Mouse (Mus musculus) lung, embryonic 14.5 days (tissue): ENCODE data around the gene Ramp3. TPM values are rescaled to one million over a fixed set of nuclear protein-coding genes. Genes with fewer than 3 reads are reported as not detected.
A peak's percentile ranks its signal among the peaks of the same experiment; 100 is the strongest.

ENCODE experiments used
- ATAC-seq: fragments of 200-750 bp; cut with Nextera tagmentation; 2 replicates; pipeline ENCODE4 v1.8.0; 2017; ENCODE audit warnings: mild to moderate bottlenecking, moderate TSS enrichment, moderate library complexity; ENCODE audit not compliant: insufficient read depth
- DNase-seq: peaks from one replicate; pipeline ENCODE4 v3.0.0-alpha.2; 2015
- H3K27ac ChIP-seq: fragments of 300-500 bp; sonication (generic); 2 replicates; pipeline ENCODE4 v1.5.1; 2014; ENCODE audit warnings: low read depth, mild to moderate bottlenecking, moderate library complexity
- H3K27me3 ChIP-seq: fragments of 300-500 bp; sonication (generic); 2 replicates; pipeline ENCODE4 v1.6.1; 2014; ENCODE audit warnings: low read length, control low read depth; ENCODE audit not compliant: insufficient read depth
- H3K36me3 ChIP-seq: fragments of 300-500 bp; sonication (generic); 2 replicates; pipeline ENCODE4 v1.6.1; 2014; ENCODE audit warnings: control low read depth; ENCODE audit not compliant: insufficient read depth
- H3K4me1 ChIP-seq: fragments of 300-500 bp; sonication (generic); 2 replicates; pipeline ENCODE4 v1.6.1; 2014; ENCODE audit warnings: antibody characterized with exemption, control low read depth; ENCODE audit not compliant: insufficient read depth
- H3K4me2 ChIP-seq: fragments of 300-500 bp; sonication (generic); 2 replicates; pipeline ENCODE4 v1.6.1; 2014; ENCODE audit warnings: mild to moderate bottlenecking
- H3K4me3 ChIP-seq: fragments of 300-500 bp; sonication (generic); 2 replicates; pipeline ENCODE4 v1.5.1; 2014; ENCODE audit warnings: low read depth, low read length
- H3K9ac ChIP-seq: fragments of 300-500 bp; sonication (generic); 2 replicates; pipeline ENCODE4 v1.6.1; 2014
- H3K9me3 ChIP-seq: fragments of 300-500 bp; sonication (generic); 2 replicates; pipeline ENCODE4 v1.6.1; 2016; ENCODE audit warnings: low read depth, low read length, control low read depth
- CTCF ChIP-seq: IDR thresholded peaks from 2 replicates; pipeline ENCODE4 v1.5.1; 2016; ENCODE audit warnings: antibody characterized with exemption, low read depth
- WGBS: fragments of 180-500 bp; shearing (Covaris S2); extraction: QIAGEN DNeasy Blood & Tissue Kit; methylation state at CpG from one replicate; pipeline ENCODE4 v1.1.7; 2014; 5-methylcytosine and 5-hydroxymethylcytosine counted together
- polyA plus RNA-seq: library from polyadenylated mRNA; unstranded; fragments of >200 nt; fragmentation: Nextera tagmentation; extraction: Ambion mirVana; gene quantifications from 2 replicates; pipeline ENCODE4 v1.2.1, GENCODE M21; 2014

Ramp3 gene
- polyA plus RNA-seq, 1 experiment from 2014 or later: 1.9 TPM

DNA sequence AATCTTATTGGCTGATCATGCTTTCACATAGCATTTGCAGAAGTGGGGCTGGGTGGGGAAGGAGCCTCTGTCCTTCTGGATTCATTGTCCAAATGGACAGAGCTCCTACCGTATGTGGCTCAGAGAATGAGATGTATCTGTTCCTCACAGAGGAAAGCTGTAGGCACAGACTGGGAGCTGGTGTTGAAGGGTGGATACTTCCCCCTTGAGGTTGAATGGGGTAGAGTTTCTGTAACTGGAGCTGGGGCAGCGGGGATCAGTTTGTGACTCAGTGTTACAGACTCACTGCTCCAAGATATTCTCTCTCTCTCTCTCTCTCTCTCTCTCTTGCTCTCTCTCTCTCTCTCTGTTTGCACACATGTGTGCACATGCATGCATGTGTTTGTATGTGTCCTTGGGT is 11.7 kb downstream of the Ramp3 start:
- Histone ChIP-seq H3K27me3 (no peaks in the 10 kb centered on the region), H3K27ac (no peak overlapping the region), H3K36me3 (no peaks in the 10 kb centered on the region), H3K4me3 (no peak overlapping the region), H3K9ac (no peak overlapping the region), H3K9me3 (no peaks in the 10 kb centered on the region), H3K4me2 (no peak overlapping the region), H3K4me1 (no peaks in the 10 kb centered on the region)
- ATAC-seq: no peak
- no peak for DNase-seq
- TF ChIP-seq CTCF: no peak
- WGBS: 34% methylated on average over 2 of the region's 2 CpGs

DNA sequence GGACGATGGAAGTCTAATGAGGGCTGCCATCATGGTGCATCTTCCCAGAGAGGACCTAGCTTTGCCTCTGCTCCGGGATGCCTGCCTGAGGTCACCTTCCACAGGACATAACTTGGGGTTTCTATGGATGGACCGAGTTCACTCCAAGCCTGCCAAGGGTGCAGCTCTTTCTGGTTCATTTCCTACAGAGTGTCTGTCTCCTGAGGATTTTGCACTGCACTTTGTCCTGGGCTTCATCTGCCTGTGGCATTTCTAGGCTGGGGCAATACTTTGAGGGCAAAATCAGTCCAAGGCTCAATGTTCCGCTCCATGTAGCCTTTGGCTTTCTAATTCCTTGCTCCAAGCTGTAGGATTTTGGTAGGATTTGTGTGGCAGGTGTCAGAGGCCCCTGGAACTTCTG is 12.5 kb downstream of the Ramp3 start:
- Histone ChIP-seq H3K27me3 (no peaks in the 10 kb centered on the region), H3K27ac (no peak overlapping the region), H3K4me3 (no peak overlapping the region), H3K36me3 (no peaks in the 10 kb centered on the region), H3K4me2 (no peak overlapping the region), H3K4me1 (no peaks in the 10 kb centered on the region), H3K9me3 (no peaks in the 10 kb centered on the region), H3K9ac (no peak overlapping the region)
- DNase-seq (no peak), ATAC-seq (no peak)
- 87% methylated on average over 4 of the region's 4 CpGs for WGBS
- TF ChIP-seq CTCF: no peak

DNA sequence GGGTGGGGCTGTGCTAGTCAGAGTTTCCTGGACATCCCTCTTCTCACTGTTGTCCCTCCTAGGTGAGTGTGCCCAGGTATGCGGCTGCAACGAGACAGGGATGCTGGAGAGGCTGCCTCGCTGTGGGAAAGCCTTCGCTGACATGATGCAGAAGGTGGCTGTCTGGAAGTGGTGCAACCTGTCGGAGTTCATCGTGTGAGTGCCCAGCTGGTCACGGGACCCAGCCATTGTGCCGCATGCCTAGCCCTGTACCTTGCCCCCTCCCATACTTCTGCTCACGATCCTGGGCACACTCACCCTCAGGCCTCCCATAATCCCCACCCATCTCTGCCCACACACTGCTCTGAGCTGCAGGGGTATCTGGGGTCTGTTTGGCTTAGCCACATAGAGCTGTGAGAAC is 16.4 kb downstream of the Ramp3 start:
- H3K4me1 ChIP-seq: no peaks in the 10 kb centered on the region
- no peak for DNase-seq
- TF ChIP-seq CTCF: no peak
- no peaks in the 10 kb centered on the region for H3K9me3 ChIP-seq
- WGBS: 81% methylated on average over 9 of the region's 9 CpGs
- H3K4me3 ChIP-seq: no peak overlapping the region
- no peaks in the 10 kb centered on the region for H3K36me3 ChIP-seq
- no peak overlapping the region for H3K27ac ChIP-seq
- ATAC-seq: no peak
- no peak overlapping the region for H3K9ac ChIP-seq
- no peak overlapping the region for H3K4me2 ChIP-seq
- no peaks in the 10 kb centered on the region for H3K27me3 ChIP-seq

DNA sequence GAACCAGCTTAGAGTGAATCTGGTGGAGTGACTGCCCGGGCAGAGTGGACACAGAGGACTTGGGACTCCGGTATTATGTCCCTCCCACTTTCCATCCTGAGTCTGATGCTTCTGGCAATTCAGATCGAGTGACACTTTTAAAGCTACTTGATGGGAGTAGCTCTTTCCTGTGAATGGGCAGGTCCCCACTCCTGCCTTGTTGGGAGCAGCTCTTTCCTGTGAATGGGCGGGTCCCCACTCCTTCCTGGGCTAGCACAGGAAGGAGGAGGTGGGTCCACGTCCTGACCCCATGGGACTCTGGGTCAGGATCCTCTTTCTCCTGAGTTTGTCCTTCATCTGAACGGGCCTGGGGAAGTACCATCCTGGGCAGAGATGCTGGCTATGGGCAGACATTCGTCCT is 17.1 kb downstream of the Ramp3 start:
- WGBS: 55% methylated on average over 7 of the region's 7 CpGs
- DNase-seq (no peak), ATAC-seq (no peak)
- Histone ChIP-seq H3K4me1 (no peaks in the 10 kb centered on the region), H3K9me3 (no peaks in the 10 kb centered on the region), H3K27me3 (no peaks in the 10 kb centered on the region), H3K4me3 (no peak overlapping the region), H3K27ac (no peak overlapping the region), H3K4me2 (no peak overlapping the region), H3K9ac (no peak overlapping the region), H3K36me3 (no peaks in the 10 kb centered on the region)
- no peak for TF ChIP-seq CTCF

DNA sequence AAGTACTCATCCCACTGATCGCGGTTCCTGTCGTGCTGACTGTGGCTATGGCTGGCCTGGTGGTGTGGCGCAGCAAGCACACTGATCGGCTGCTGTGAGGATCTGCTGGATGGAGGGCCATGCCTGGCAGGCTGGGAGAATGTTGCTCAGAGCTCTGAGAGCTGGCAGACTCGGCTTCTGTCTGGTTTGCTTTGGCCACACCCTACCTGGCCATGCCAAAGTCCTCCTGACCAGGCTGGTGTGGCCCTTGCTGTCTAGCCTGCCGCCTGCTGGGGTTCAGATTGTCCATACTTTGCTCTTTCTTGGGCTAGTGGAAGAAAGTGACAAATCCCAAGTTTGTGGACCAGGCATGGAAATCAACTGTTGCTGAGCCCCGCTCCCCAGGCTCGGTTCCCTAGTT is 18.3 kb downstream of the Ramp3 start:
- ATAC-seq: no peak
- 78% methylated on average over 9 of the region's 9 CpGs for WGBS
- H3K27me3 ChIP-seq: no peaks in the 10 kb centered on the region

GRCm38 (mm10) chr11:6677530-6677929 is 19.2 kb downstream of the Ramp3 start:
- H3K4me3 ChIP-seq: no peak overlapping the region
- H3K36me3 ChIP-seq: no peaks in the 10 kb centered on the region
- DNase-seq (peak; percentile 32), ATAC-seq (peak; percentile 67)
- 17% methylated on average over 7 of the region's 7 CpGs for WGBS
- peak; percentile 48 for TF ChIP-seq CTCF
- H3K4me2 ChIP-seq: no peak overlapping the region
- H3K27ac ChIP-seq: no peak overlapping the region
- no peak overlapping the region for H3K9ac ChIP-seq
- no peaks in the 10 kb centered on the region for H3K4me1 ChIP-seq
- no peaks in the 10 kb centered on the region for H3K9me3 ChIP-seq
- H3K27me3 ChIP-seq: no peaks in the 10 kb centered on the region

More for the DNA sequence above, 18.3 kb downstream of the Ramp3 start:
- Histone ChIP-seq H3K27ac (no peak overlapping the region), H3K36me3 (no peaks in the 10 kb centered on the region), H3K4me3 (no peak overlapping the region), H3K9ac (no peak overlapping the region), H3K4me1 (no peaks in the 10 kb centered on the region), H3K4me2 (no peak overlapping the region), H3K9me3 (no peaks in the 10 kb centered on the region)
- no peak for DNase-seq
- no peak for TF ChIP-seq CTCF

- peak overlapping the region; percentile 35; the same call in 1 of the 2 replicates for H3K4me2 ChIP-seq
- no peak overlapping the region for H3K27ac ChIP-seq
- no peaks in the 10 kb centered on the region for H3K27me3 ChIP-seq
- TF ChIP-seq CTCF: no peak
- no peak overlapping the region for H3K4me3 ChIP-seq
- 59% methylated on average over 17 of the region's 17 CpGs for WGBS
- DNase-seq (no peak), ATAC-seq (no peak)
- no peaks in the 10 kb centered on the region for H3K4me1 ChIP-seq
- H3K36me3 ChIP-seq: no peaks in the 10 kb centered on the region
- H3K9me3 ChIP-seq: no peaks in the 10 kb centered on the region
- H3K9ac ChIP-seq: no peak overlapping the region
Measured at GRCm38 (mm10) chr11:6679694-6680396, 21.5 kb downstream of the Ramp3 start.

DNA sequence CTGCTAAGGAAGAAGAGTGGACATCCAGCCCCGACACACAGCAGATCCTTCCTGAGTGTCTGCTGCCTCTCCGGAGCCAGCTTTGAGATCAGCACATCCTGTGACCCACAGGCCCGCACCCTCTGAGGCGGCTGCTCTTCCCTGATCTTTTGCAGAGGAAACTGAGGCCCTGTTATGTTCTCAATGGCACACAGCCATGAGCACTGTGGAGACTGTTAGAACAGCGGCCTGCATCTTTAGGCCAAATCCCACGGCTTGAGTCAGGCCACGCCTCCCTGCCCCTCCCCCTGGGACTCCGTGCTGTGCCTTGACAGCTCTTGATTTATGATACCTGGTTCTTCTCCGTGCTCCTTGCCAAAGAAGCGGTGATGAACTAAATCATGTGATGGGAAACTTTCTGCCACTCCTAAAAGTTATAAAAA is 22.1 kb downstream of the Ramp3 start:
- Histone ChIP-seq H3K4me1 (no peaks in the 10 kb centered on the region), H3K36me3 (no peaks in the 10 kb centered on the region), H3K4me3 (no peak overlapping the region), H3K9me3 (no peaks in the 10 kb centered on the region), H3K27ac (no peak overlapping the region), H3K27me3 (no peaks in the 10 kb centered on the region), H3K9ac (no peak overlapping the region), H3K4me2 (peak overlapping the region; percentile 35; the same call in 1 of the 2 replicates)
- 14% methylated on average over 10 of the region's 10 CpGs for WGBS
- ATAC-seq: peak; percentile 68
- TF ChIP-seq CTCF: no peak
- DNase-seq: peak; percentile 70
